Mouse (Mus musculus): ENCODE results near the gene Lrp8. TPM values are rescaled to one million over a fixed set of nuclear protein-coding genes. Genes with fewer than 3 reads are reported as not detected.

Lrp8 gene
- polyA plus RNA-seq, 1 experiment: 4.0 TPM

DNA sequence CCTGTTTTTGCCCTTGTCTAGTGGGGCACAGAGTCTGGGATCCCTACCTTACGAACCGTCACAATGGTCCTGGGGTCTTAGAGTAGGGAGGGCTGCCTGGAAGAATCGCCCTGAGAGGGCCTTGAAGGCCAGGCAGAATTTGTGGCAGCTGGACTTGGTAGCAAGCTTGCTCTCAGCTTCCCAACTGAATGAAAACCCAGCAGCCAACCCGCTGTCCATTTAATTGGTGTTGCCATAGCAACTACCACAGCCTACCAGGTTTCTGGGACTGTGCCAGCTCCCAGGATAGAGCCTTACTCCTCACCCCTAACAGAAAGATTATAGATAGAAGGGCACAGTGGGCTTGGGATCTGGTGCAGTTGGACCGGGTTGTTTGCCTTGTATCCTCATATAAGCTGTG is 34.7 kb downstream of the Lrp8 start:
- H3K4me1 ChIP-seq (ENCODE audit: control insufficient read depth, insufficient read depth, low read length): no peaks in the 10 kb centered on the region
- TF ChIP-seq POLR2A (IDR thresholded peaks at IDR 0.05; ENCODE audit: borderline replicate concordance, low read depth, low read length) (no peak), CTCF (IDR thresholded peaks at IDR 0.05; ENCODE audit: low read depth, low read length) (no peak)
- H3K27ac ChIP-seq (ENCODE audit: insufficient read depth, low read depth, low read length): no peak overlapping the region
- H3K4me3 ChIP-seq (ENCODE audit: insufficient read depth, low read length): no peak overlapping the region

DNA sequence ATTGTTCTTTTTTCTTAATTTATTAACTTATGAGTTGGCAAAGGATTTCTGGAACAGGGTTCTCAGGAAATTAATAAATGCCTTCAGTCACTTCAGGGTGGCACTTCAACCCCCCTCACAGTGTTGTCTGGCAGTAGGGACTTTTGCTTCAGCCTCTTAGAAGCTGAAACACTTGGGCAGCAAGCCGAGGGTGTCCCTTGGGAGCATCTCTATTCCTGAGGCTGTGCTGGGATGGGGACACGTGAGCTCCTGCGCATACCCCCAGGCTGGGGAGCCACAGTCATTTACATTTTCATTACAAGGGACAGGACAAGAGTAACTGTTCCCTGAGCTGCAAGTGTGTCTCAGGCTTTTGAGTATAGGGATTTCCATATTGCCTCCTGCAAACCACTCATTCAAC is 35.8 kb downstream of the Lrp8 start:
- no peak overlapping the region for H3K27ac ChIP-seq (ENCODE audit: insufficient read depth, low read depth, low read length)
- H3K4me1 ChIP-seq (ENCODE audit: control insufficient read depth, insufficient read depth, low read length): no peaks in the 10 kb centered on the region
- H3K4me3 ChIP-seq (ENCODE audit: insufficient read depth, low read length): no peak overlapping the region
- TF ChIP-seq POLR2A (IDR thresholded peaks at IDR 0.05; ENCODE audit: borderline replicate concordance, low read depth, low read length) (no peak), CTCF (IDR thresholded peaks at IDR 0.05; ENCODE audit: low read depth, low read length) (no peak)

DNA sequence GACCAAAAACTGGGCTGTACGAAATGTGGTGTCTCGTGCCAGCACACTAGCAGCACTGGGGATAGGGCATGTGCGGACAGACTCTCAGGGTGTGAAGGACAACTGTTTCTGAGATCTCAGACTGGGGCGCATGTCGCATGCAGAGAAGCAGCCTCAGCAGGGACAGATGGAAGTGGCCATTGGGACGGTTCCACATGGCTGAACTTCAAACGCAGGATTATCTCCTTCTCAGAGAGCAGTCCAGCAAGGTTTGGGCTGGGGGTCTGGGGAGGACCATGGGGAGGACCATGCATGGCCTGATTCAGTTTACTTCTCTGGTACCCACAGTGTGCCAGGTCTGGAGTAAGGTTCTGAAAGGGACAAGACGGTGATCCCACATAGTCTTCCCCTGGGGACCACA is 41.6 kb downstream of the Lrp8 start:
- no peak for TF ChIP-seq POLR2A (IDR thresholded peaks at IDR 0.05; ENCODE audit: borderline replicate concordance, low read depth, low read length)
- no peak for TF ChIP-seq CTCF (IDR thresholded peaks at IDR 0.05; ENCODE audit: low read depth, low read length)
- no peak overlapping the region for H3K27ac ChIP-seq (ENCODE audit: insufficient read depth, low read depth, low read length)
- H3K4me3 ChIP-seq (ENCODE audit: insufficient read depth, low read length): no peak overlapping the region
- no peaks in the 10 kb centered on the region for H3K4me1 ChIP-seq (ENCODE audit: control insufficient read depth, insufficient read depth, low read length)

DNA sequence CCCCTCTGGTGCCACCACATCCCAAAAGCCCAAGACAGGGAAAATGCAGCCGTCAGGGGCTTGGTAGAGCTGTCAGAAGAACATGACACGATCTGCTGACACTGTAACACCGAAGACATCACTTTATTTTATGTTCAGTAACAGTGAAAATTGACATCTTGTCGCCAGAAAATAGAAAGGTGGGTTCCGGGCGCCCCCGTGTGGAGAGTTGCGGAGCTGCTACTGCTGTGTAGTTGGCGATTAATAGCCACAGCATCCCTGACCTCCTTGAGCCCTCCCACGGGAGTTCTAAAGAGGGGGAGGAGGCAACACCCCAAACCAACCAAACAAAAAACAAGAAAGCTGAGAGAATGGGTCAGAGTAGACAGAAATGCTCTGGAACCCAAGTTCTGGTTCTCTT is 42.9 kb downstream of the Lrp8 start:
- Histone ChIP-seq H3K27ac (ENCODE audit: insufficient read depth, low read depth, low read length) (no peak overlapping the region), H3K4me3 (ENCODE audit: insufficient read depth, low read length) (no peak overlapping the region)
- TF ChIP-seq POLR2A (IDR thresholded peaks at IDR 0.05; ENCODE audit: borderline replicate concordance, low read depth, low read length) (no peak), CTCF (IDR thresholded peaks at IDR 0.05; ENCODE audit: low read depth, low read length) (peak; percentile 87)

DNA sequence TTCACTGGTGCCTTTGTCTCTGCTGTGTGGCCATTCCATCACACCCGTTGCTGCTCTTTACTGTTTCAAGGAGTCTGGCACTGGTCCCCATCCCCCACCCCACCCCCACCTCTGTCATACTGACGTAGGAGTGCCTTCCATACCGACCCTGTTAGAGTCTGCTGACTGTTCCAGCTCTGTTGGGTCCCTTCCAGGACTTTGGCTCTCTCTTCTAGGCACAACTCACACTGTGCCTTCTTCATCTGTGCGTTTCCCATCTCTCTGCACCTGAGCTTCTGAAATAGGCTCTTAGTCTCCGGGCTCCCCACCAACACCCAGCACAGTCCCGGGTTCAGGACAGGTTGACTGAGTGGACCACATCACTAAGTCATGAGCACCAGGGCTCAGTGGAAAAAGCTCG is 44.7 kb downstream of the Lrp8 start:
- Histone ChIP-seq H3K4me1 (ENCODE audit: control insufficient read depth, insufficient read depth, low read length) (no peaks in the 10 kb centered on the region), H3K27ac (ENCODE audit: insufficient read depth, low read depth, low read length) (no peak overlapping the region), H3K4me3 (ENCODE audit: insufficient read depth, low read length) (no peak overlapping the region)
- no peak for TF ChIP-seq CTCF (IDR thresholded peaks at IDR 0.05; ENCODE audit: low read depth, low read length)
- no peak for TF ChIP-seq POLR2A (IDR thresholded peaks at IDR 0.05; ENCODE audit: borderline replicate concordance, low read depth, low read length)

More for the DNA sequence above, 42.9 kb downstream of the Lrp8 start:
- H3K4me1 ChIP-seq (ENCODE audit: control insufficient read depth, insufficient read depth, low read length): no peaks in the 10 kb centered on the region

DNA sequence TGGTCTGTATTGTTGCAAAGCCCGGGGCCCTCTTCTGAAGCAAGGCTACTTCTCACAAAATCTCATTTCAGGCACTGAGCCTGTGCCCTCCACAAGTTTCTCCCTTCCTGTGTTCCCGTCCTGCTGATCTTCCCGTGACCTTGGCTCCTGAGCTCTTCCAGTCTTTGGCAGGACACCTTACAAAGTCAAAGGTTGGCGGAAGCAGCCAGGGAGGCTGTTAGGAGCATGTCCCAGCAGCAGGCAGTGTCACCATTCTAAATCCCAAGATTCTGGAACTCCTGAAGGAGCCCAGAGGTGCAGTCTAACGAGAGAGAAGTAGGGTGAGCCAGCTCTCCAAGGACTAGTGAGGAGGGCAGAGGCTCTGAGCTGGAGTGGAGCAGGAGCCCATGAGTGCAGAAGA is 46.5 kb downstream of the Lrp8 start:
- H3K27ac ChIP-seq (ENCODE audit: insufficient read depth, low read depth, low read length): no peak overlapping the region
- no peaks in the 10 kb centered on the region for H3K4me1 ChIP-seq (ENCODE audit: control insufficient read depth, insufficient read depth, low read length)
- H3K4me3 ChIP-seq (ENCODE audit: insufficient read depth, low read length): no peak overlapping the region
- TF ChIP-seq CTCF (IDR thresholded peaks at IDR 0.05; ENCODE audit: low read depth, low read length) (no peak), POLR2A (IDR thresholded peaks at IDR 0.05; ENCODE audit: borderline replicate concordance, low read depth, low read length) (no peak)

DNA sequence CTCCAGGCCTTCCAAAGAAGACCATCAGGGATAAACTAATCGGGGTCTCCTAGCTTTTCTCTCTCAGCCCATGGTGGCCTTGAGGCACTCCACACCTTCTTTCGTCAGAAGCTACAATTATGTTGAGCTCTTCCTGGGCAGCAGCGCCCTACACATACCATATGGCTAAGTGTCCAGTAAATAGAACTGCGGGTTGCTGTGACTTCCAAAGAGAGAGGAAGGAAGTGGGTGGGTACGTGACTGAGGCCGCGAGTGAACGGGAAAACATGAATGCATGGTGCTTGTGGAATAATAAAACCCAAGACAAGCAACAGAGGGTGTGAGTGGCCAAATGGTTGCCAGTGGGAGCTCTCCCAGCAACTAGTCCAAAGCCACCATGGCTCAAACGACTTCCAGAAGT is 47.6 kb downstream of the Lrp8 start:
- H3K4me1 ChIP-seq (ENCODE audit: control insufficient read depth, insufficient read depth, low read length): no peaks in the 10 kb centered on the region
- no peak overlapping the region for H3K27ac ChIP-seq (ENCODE audit: insufficient read depth, low read depth, low read length)
- no peak for TF ChIP-seq CTCF (IDR thresholded peaks at IDR 0.05; ENCODE audit: low read depth, low read length)
- no peak for TF ChIP-seq POLR2A (IDR thresholded peaks at IDR 0.05; ENCODE audit: borderline replicate concordance, low read depth, low read length)
- H3K4me3 ChIP-seq (ENCODE audit: insufficient read depth, low read length): no peak overlapping the region

DNA sequence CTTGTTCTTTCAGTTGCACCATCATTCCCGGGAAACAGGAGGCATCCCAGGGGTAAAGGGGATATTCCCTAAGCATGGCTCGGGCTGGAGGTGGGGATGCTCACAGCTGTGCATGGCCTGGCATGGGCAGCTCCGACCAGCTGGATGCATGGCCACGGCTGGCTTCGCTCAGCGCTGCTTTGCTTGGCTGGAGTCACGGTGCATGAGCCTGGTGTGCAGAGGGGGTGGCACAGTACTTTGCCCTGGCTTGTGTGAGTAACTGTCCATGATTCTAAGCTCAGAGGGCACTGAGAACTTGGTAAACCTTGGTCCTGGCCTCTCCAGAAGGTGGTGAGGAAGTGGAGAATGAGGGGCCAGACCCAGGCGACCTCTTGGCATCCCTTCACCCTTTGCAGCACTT is 48.0 kb downstream of the Lrp8 start:
- Histone ChIP-seq H3K4me3 (ENCODE audit: insufficient read depth, low read length) (no peak overlapping the region), H3K27ac (ENCODE audit: insufficient read depth, low read depth, low read length) (no peak overlapping the region), H3K4me1 (ENCODE audit: control insufficient read depth, insufficient read depth, low read length) (no peaks in the 10 kb centered on the region)
- TF ChIP-seq CTCF (IDR thresholded peaks at IDR 0.05; ENCODE audit: low read depth, low read length): no peak
- TF ChIP-seq POLR2A (IDR thresholded peaks at IDR 0.05; ENCODE audit: borderline replicate concordance, low read depth, low read length): no peak

DNA sequence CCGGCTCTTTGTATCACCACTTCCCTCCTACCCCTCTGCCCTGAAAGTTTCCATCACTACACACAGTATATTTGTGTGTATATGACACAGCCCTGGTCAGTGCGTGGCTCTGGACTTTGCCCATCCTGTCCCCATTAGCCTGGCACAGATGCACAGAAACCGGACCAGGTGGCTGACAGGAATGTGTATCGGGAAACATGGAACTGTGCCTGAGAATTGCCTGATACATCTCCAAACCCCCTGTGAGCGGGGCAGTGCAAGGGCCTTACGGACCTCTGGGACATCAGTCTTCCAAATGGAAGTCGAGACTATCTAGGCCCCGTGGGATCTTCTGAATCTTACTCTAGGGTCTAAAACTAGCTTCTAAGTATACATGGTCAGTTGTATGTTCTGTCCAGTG is 51.3 kb downstream of the Lrp8 start:
- TF ChIP-seq POLR2A (IDR thresholded peaks at IDR 0.05; ENCODE audit: borderline replicate concordance, low read depth, low read length) (no peak), CTCF (IDR thresholded peaks at IDR 0.05; ENCODE audit: low read depth, low read length) (no peak)
- H3K27ac ChIP-seq (ENCODE audit: insufficient read depth, low read depth, low read length): no peak overlapping the region
- H3K4me1 ChIP-seq (ENCODE audit: control insufficient read depth, insufficient read depth, low read length): no peaks in the 10 kb centered on the region
- H3K4me3 ChIP-seq (ENCODE audit: insufficient read depth, low read length): no peak overlapping the region

DNA sequence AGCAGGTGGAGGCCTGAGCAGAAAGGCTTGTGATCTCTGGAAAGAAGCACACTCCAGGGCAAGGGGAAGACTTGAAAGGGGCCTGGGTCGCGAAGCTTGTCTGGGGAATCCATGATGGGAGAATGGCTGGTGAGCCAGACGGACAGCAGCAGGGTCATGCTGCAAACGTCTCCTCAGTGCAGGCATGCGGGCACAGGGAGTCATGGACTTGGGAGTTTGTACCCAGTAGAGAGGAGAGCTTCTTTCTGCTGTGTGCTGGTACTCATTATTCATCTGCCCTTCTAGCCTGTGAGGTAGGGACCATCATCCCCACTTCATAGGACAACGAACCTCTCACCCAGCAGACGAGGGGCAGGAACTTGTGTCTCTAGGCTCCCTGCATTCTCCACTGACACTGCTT is 51.8 kb downstream of the Lrp8 start:
- TF ChIP-seq CTCF (IDR thresholded peaks at IDR 0.05; ENCODE audit: low read depth, low read length) (no peak), POLR2A (IDR thresholded peaks at IDR 0.05; ENCODE audit: borderline replicate concordance, low read depth, low read length) (no peak)
- no peak overlapping the region for H3K27ac ChIP-seq (ENCODE audit: insufficient read depth, low read depth, low read length)

More for the DNA sequence above, 51.8 kb downstream of the Lrp8 start:
- H3K4me3 ChIP-seq (ENCODE audit: insufficient read depth, low read length): no peak overlapping the region
- no peaks in the 10 kb centered on the region for H3K4me1 ChIP-seq (ENCODE audit: control insufficient read depth, insufficient read depth, low read length)
